Mouse (Mus musculus): ENCODE measurements around the gene Runx2.

The Runx2 gene

DNA sequence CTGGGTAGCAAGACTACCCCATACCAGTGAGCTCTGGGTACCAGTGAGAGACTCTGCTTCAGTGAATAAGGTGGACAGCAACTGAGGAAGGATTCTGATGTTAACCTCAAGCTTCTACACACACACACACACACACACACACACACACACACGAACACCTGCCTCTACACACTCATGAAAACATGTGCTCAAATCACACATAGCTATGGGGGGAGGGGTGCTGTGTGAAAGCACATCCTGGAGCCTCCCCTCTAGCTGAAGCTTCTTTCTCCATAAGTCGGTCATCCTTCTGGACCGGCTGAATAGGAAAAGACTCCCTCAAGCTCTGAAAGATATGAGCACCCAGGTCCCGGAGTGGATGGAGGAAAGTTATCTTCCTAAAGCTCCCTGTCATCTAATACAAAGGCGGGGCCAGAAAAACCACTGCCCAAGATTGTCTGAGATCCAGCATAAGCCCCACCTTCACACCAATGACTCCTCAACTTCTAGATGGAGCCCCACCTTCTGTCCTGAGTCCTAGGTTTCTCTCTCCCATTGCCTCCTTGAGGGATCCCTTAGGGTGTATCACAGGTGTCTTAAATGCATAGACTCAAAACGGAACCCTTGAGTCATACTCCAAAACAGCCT lies 152.4 kb downstream of the Runx2 start:
- peak; percentile 34 for DNase-seq (ENCODE audit: low read depth, low spot score)

DNA sequence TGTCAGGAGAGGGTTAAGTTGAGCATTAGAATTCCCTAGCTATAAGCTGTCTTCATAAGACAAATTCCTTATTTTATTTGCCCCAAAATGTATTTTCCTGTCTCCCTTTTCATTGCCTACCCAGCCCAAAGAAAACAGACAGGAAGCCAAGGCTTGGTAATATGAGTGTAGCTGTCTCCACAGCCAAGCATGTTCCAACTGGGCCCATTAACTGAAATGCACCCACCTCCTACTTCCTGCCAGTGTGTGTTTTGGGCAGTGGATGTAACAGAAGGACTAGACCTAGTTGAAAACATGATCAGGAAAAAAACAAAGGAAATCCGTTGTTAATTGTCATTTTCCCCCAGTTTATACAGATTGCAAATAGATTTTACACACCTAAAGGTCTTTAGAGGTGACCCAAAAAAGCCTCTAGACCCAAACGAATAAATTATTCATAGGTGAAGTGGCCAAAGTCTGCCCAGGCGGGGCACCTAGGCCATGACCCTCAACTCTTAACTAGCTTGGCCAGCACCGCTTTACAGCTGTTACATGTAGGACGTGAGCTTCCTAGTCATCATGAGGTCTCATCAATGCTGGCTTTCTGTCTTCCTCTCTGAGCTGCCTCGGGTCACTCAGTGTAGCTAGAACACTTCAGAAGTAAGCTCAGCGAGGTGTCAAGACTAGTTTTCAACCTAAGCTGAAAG lies 154.3 kb downstream of the Runx2 start:
- no peak for DNase-seq (ENCODE audit: low read depth, low spot score)

DNA sequence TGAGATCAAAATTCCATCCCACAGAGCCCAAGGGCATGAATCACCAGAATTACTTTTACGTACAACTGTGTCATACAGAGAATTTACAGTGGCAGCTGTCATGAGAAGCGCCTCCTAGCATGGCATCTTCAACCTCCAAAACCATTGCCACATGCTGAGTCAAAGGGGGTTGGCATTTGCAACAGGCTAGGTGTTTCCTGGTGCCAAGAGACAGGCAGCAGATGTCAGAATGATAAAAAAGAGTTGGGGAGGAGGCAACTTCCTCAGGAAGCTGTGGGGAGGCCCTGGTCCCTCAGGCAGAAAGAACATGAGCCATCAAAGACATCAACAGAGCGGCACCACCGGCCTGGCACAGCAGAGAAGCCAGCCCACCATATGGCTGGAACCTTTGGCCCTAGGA lies 160.1 kb downstream of the Runx2 start:
- peak; percentile 74 for DNase-seq (ENCODE audit: low read depth, low spot score)

- no peak for DNase-seq (ENCODE audit: low read depth, low spot score)
These were observed 161.5 kb downstream of the Runx2 start for GRCm38 (mm10) chr17:44653081-44653480.

DNA sequence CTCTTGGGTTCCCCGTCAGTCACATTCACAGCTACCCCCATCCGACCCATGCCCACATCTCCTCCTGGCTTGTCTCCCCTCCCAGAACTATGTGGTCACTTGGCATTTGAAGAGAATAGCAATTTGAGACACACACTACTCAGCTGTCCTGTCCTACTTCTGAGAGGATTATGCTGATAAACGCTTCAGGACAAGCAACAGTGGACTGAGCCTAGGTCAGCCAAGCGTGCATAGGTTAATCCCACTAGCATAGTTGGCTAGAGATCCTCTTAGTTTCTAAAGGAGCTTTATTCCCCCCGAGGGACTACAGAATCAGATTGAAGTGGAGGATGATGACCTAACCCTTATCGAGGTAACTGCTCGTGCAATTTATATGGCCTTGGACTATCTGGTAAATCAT lies 162.5 kb downstream of the Runx2 start:
- DNase-seq (ENCODE audit: low read depth, low spot score) = no peak

DNA sequence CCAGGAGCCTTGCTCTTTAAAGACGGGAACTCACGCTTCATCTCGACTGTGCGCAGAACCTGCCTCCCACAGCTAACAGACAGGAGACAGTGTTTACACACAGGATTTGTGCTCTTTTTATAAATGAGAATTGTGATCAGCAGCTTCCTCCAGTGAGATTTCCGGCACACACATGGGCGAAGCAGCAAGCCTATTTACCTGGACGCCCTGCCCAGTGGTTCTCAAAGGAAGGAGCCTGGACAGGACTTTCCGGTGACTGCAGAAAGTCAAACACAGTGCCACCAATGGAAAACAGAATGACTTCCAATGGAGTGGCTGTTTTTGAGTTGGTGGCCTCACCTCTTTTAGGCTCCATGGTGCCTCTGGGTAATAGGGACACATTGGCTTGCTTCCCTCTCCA lies 163.0 kb downstream of the Runx2 start:
- no peak for DNase-seq (ENCODE audit: low read depth, low spot score)

GRCm38 (mm10) chr17:44650431-44650830 lies 164.2 kb downstream of the Runx2 start:
- DNase-seq (ENCODE audit: low read depth, low spot score) = no peak

DNA sequence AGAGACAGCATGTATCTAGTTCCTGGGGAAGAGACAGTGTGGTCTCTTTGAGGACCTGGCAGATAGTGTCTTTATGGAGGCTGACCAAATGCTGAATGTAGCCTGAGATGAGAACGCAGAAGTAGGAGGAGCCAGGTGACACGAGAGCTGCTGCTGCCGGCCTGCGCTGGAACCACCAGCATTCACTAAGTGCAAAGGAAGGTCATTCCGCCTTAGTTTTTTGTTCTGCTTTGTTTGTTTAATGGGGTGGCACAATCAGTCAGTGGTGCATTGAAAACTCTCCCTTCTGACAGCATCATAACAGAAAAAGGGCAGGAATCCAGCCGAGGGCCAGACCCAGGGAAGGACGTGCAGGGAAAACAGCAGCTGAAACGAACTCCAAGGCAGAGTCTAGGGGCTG lies 165.5 kb downstream of the Runx2 start:
- DNase-seq (ENCODE audit: low read depth, low spot score) = no peak

DNA sequence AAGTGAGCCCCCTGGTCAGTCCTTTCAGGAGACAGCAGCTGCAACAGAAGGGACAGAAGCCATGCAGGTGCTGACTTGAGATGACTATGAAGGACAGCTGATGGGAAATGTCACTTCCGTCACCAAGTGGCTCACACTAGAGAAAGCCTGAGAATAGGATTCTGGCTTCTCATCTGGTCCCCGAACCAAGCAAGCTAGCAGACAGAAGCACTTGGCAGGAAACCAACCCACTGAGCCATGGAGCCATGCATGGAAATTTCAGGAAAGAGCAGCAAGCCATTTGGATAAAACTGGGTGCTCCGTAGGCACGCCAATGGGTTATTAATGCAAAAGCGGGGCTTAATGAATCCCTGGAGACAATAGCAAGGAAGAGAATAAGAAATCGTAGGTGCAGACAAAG lies 166.7 kb downstream of the Runx2 start:
- DNase-seq (ENCODE audit: low read depth, low spot score) = no peak

DNA sequence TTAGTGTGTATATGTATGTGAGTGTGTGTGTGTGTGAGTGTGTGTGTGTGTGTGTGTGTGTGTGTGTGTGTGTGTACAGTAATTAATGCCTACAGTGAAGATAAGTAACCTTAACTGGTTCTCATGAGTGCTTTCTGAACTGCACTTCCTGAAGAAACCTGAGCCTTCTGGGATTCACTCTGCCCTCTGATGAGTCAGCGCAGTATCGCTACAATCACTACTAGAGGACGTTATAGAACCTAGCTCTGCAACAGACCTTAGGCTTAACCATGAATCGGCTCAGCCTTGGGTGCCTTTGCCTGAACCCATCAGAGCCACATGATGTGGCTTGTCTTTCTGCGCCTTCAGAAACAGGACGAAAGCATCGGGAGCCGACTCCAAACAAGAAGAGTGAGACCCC lies 169.5 kb downstream of the Runx2 start:
- DNase-seq (ENCODE audit: low read depth, low spot score) = no peak

DNA sequence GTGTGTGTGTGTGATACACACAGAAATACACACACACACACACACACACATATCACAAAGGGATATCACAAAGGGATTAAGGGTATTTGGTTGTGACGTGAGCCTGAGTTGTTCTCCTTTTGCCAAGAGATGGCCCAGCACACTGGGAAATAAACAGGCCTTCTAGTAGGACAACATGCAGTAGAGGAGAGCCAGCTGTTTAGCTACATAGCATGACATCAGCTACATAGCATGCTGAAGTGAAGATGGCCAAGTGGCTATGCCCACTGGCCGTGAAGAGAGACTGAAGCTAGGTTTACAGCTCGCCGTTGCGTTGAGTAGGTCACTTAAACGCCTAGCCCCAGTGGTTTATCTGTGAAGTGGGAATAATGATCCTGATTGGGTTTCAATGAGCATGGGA lies 171.3 kb downstream of the Runx2 start:
- DNase-seq (ENCODE audit: low read depth, low spot score) = no peak

DNA sequence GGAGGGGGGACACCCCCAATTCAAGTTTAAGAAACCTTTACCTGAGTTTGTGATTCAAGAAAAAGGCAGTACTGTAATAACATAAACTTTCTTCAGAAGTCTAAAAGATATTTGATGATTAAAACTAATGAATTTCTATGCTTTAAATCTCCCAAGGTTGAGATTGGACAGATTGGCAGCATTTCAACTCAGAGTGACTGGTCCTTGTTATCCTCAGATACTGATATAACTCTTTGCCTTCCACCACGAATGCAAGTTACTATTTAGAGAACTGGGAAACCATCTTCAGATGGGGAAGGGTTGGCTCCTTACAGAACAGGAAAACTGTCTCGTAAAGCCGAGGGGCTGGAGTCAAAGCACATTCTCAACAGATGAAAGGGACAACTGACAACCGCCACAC lies 172.5 kb downstream of the Runx2 start:
- DNase-seq (ENCODE audit: low read depth, low spot score) = no peak

- DNase-seq (ENCODE audit: low read depth, low spot score) = no peak
These were observed 173.7 kb downstream of the Runx2 start for GRCm38 (mm10) chr17:44640910-44641309.

GRCm38 (mm10) chr17:44639446-44639845 lies 175.2 kb downstream of the Runx2 start:
- DNase-seq (ENCODE audit: low read depth, low spot score) = no peak

DNA sequence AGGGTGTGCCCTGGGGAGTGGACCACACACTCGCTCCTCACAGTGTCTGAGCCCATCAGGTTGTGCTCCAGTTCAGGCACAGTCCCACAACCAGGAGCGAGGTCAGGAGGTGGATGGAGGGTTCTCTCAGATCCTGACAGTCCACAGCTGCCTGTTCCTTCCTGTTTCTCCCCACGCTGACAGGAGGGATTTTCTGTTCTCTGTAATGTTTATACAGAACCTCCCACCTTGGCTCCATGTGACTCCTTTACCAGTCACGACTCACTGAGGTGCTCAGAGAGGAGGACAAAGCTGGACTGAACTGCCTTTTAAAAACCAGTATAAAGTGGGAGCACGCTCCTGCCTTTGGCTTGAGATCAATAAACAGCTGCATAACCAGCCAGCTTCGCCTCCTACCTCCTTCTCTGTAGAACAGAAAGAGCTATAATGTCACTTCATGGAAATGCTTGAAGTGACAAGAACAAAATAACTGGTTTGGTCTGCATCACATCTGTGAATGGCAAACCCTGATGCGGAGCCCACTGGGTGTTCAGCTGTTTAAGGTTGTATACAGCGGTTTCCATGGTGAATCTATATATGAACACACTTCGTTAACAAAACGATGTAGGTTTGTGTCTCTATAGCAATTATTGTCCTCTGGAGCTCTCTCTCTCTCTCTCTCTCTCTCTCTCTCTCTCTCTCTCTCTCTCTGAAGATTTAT lies 177.3 kb downstream of the Runx2 start:
- no peak for DNase-seq (ENCODE audit: low read depth, low spot score)

DNA sequence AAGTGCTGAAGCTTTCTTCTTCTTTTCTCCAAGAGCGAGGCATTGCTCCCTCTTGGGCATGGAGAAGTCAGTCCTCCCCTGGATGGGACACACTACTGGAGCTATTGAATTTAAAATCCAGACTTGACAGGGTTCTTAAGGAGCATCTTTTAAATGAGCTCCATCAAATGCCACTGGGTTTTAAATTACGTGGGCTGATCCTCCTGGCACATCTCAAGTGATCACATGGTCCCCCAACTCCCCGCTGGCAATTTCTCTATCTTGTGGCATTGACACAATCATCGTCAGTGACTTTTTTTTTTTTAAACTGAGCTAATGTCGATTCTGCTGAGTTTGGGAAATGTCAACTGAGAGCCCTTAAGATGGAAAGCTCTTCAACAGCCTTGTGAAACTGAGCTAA lies 180.1 kb downstream of the Runx2 start:
- no peak for DNase-seq (ENCODE audit: low read depth, low spot score)

DNA sequence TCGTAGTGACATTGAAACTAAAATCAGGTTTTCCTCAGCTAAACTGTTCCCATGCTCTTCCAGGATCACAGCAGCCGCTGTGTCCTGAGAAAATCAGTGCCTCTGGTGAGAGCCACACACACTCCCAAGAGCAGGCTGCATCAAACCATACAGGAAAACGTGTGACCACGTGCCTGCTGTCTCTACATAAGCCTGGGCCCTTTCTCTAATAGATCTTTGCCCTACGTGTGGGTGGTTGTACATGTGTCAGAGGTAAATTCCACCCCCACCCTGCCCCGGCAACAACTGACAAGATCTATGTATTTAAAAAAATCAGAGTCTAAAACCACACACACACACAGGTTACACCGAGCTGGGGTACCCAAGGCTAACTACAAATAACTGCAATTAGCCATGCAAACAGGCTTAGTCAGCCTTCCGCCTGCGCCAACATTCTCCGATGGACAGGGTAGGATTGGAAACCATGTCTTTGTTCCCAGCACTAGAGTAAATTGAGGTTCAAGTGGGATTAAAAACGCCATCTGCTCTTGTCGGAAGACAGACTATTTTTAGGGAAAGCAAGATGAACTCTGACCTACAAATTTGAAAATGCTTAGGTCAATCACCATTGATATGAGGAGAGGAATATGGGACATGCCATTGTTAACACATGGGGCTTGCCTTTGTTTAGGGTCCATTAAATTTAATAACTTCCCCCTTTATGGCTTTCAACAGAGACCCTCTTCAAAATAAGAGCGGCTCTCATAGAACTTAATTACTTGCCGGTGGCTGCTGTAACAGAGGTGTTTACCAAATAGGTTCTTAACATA lies 180.8 kb downstream of the Runx2 start:
- no peak for DNase-seq (ENCODE audit: low read depth, low spot score)

GRCm38 (mm10) chr17:44632941-44633340 lies 181.7 kb downstream of the Runx2 start:
- DNase-seq (ENCODE audit: low read depth, low spot score) = no peak

- DNase-seq (ENCODE audit: low read depth, low spot score) = no peak
These were observed 182.3 kb downstream of the Runx2 start for GRCm38 (mm10) chr17:44632292-44632691.

DNA sequence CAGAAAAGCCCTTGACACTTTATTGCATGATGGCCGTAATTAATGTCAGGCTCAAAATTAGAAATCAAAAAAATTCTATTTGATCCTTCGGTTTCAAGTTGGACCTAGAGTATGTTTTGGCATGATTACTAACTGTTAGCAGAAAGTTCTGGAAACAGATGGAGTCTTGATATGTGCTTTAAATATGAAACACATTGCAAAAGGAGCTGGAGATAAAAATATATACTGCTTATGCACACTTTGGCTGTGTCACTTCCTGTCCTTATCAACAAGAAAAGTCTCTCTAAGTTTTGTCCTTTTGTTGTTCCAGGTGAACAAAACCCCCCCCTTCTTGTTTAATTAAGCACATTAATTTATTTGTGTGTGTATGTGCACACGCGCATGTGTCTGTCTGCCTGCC lies 183.0 kb downstream of the Runx2 start:
- DNase-seq (ENCODE audit: low read depth, low spot score) = no peak

DNA sequence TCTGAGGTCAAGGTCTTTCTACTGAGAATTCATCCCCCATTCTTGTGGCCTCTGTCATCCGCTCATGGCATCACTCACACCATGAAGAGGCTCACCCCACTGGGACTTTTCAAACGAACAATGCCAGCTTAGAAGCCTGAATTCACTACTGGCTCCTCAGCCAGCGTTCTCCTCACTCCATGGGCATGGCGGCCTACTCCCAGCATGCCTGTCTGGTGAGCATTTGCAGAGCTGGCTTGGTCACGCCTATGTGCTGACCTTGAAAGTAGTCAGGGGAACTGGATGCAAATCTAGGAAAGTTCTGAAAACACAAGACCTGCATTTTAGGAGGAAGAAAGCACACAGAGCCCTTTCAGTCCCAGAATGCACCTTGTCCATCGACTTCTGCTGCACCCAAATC lies 187.3 kb downstream of the Runx2 start:
- DNase-seq (ENCODE audit: low read depth, low spot score) = no peak

DNA sequence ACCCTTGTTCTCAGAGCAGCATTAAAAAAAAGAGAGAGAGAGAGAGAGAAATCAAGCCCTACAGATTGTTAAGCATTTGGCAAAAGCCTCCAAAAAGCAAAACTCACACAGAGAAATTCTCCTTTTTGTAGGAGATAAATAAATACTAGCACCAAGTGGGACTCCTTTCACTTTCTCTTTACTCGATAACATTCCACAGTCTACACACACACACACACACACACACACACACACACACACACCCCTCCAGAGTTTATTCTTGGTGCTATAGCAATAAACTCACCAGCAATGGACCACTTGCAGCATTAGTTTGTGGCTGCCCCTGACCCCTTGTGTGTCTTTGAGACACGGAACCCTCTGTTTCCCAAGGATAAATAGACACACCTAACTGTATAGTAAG lies 190.9 kb downstream of the Runx2 start:
- no peak for DNase-seq (ENCODE audit: low read depth, low spot score)

All from CD4-positive, CD25-positive, alpha-beta regulatory T cell, adult 2 months (primary cell).